Mouse (Mus musculus): ENCODE measurements at regions not wholly inside any gene's neighbourhood (a gene's known extent, or its start where the extent isn't known, plus 50 kb on each side); places are given as distances from the start of the nearest gene placed in this dataset.

- DNase-seq (ENCODE audit: low read depth, low spot score), result no peak
- no peaks in the 10 kb centered on the region for H3K36me3 ChIP-seq (ENCODE audit: control insufficient read depth, insufficient read depth, low read length, poor library complexity, severe bottlenecking)
- H3K27me3 ChIP-seq (ENCODE audit: control insufficient read depth, insufficient read depth, low read length, poor library complexity, severe bottlenecking), result no peaks in the 10 kb centered on the region; the same call in 1 of the 2 replicates
Measured at GRCm38 (mm10) chr14:60506296-60506695, 127.5 kb upstream of the Spata13 start.

GRCm38 (mm10) chr14:60513560-60513959, 120.2 kb upstream of the Spata13 start:
- DNase-seq (ENCODE audit: low read depth, low spot score), result peak; percentile 76
- no peaks in the 10 kb centered on the region for H3K36me3 ChIP-seq (ENCODE audit: control insufficient read depth, insufficient read depth, low read length, poor library complexity, severe bottlenecking)
- H3K27me3 ChIP-seq (ENCODE audit: control insufficient read depth, insufficient read depth, low read length, poor library complexity, severe bottlenecking), result no peaks in the 10 kb centered on the region; the same call in 1 of the 2 replicates

- DNase-seq (ENCODE audit: low read depth, low spot score), result no peak
- no peaks in the 10 kb centered on the region for H3K36me3 ChIP-seq (ENCODE audit: control insufficient read depth, insufficient read depth, low read length, poor library complexity, severe bottlenecking)
- H3K27me3 ChIP-seq (ENCODE audit: control insufficient read depth, insufficient read depth, low read length, poor library complexity, severe bottlenecking), result no peaks in the 10 kb centered on the region; the same call in 1 of the 2 replicates
Measured at GRCm38 (mm10) chr14:60515094-60515786, 118.6 kb upstream of the Spata13 start.

GRCm38 (mm10) chr14:60517891-60518290, 115.9 kb upstream of the Spata13 start:
- no peak for DNase-seq (ENCODE audit: low read depth, low spot score)
- Histone ChIP-seq H3K36me3 (ENCODE audit: control insufficient read depth, insufficient read depth, low read length, poor library complexity, severe bottlenecking) (no peaks in the 10 kb centered on the region), H3K27me3 (ENCODE audit: control insufficient read depth, insufficient read depth, low read length, poor library complexity, severe bottlenecking) (no peaks in the 10 kb centered on the region; the same call in 1 of the 2 replicates)

GRCm38 (mm10) chr14:60523010-60523409, 110.8 kb upstream of the Spata13 start:
- Histone ChIP-seq H3K36me3 (ENCODE audit: control insufficient read depth, insufficient read depth, low read length, poor library complexity, severe bottlenecking) (no peaks in the 10 kb centered on the region), H3K27me3 (ENCODE audit: control insufficient read depth, insufficient read depth, low read length, poor library complexity, severe bottlenecking) (no peaks in the 10 kb centered on the region)
- no peak for DNase-seq (ENCODE audit: low read depth, low spot score)

GRCm38 (mm10) chr14:60524869-60525268, 108.9 kb upstream of the Spata13 start:
- peak; percentile 64 for DNase-seq (ENCODE audit: low read depth, low spot score)
- Histone ChIP-seq H3K27me3 (ENCODE audit: control insufficient read depth, insufficient read depth, low read length, poor library complexity, severe bottlenecking) (no peaks in the 10 kb centered on the region), H3K36me3 (ENCODE audit: control insufficient read depth, insufficient read depth, low read length, poor library complexity, severe bottlenecking) (no peaks in the 10 kb centered on the region)

- Histone ChIP-seq H3K36me3 (ENCODE audit: control insufficient read depth, insufficient read depth, low read length, poor library complexity, severe bottlenecking) (no peaks in the 10 kb centered on the region), H3K27me3 (ENCODE audit: control insufficient read depth, insufficient read depth, low read length, poor library complexity, severe bottlenecking) (no peaks in the 10 kb centered on the region)
- DNase-seq (ENCODE audit: low read depth, low spot score), result peak; percentile 90
Measured at GRCm38 (mm10) chr14:60525284-60525962, 108.4 kb upstream of the Spata13 start.

- DNase-seq (ENCODE audit: low read depth, low spot score), result no peak
- Histone ChIP-seq H3K27me3 (ENCODE audit: control insufficient read depth, insufficient read depth, low read length, poor library complexity, severe bottlenecking) (no peaks in the 10 kb centered on the region), H3K36me3 (ENCODE audit: control insufficient read depth, insufficient read depth, low read length, poor library complexity, severe bottlenecking) (no peaks in the 10 kb centered on the region)
Measured at GRCm38 (mm10) chr14:60525979-60526378, 107.8 kb upstream of the Spata13 start.

GRCm38 (mm10) chr14:60526832-60527231, 107.0 kb upstream of the Spata13 start:
- no peak for DNase-seq (ENCODE audit: low read depth, low spot score)
- no peaks in the 10 kb centered on the region for H3K27me3 ChIP-seq (ENCODE audit: control insufficient read depth, insufficient read depth, low read length, poor library complexity, severe bottlenecking)
- H3K36me3 ChIP-seq (ENCODE audit: control insufficient read depth, insufficient read depth, low read length, poor library complexity, severe bottlenecking), result no peaks in the 10 kb centered on the region

- DNase-seq (ENCODE audit: low read depth, low spot score), result peak; percentile 19
- H3K36me3 ChIP-seq (ENCODE audit: control insufficient read depth, insufficient read depth, low read length, poor library complexity, severe bottlenecking), result no peaks in the 10 kb centered on the region
Measured at GRCm38 (mm10) chr14:60527951-60528350, 105.8 kb upstream of the Spata13 start.

GRCm38 (mm10) chr14:60528520-60528919, 105.3 kb upstream of the Spata13 start:
- Histone ChIP-seq H3K27me3 (ENCODE audit: control insufficient read depth, insufficient read depth, low read length, poor library complexity, severe bottlenecking) (no peaks in the 10 kb centered on the region), H3K36me3 (ENCODE audit: control insufficient read depth, insufficient read depth, low read length, poor library complexity, severe bottlenecking) (no peaks in the 10 kb centered on the region)
- no peak for DNase-seq (ENCODE audit: low read depth, low spot score)

More at GRCm38 (mm10) chr14:60527951-60528350, 105.8 kb upstream of the Spata13 start:
- H3K27me3 ChIP-seq (ENCODE audit: control insufficient read depth, insufficient read depth, low read length, poor library complexity, severe bottlenecking), result no peaks in the 10 kb centered on the region

- Histone ChIP-seq H3K36me3 (ENCODE audit: control insufficient read depth, insufficient read depth, low read length, poor library complexity, severe bottlenecking) (no peaks in the 10 kb centered on the region), H3K27me3 (ENCODE audit: control insufficient read depth, insufficient read depth, low read length, poor library complexity, severe bottlenecking) (no peaks in the 10 kb centered on the region)
- DNase-seq (ENCODE audit: low read depth, low spot score), result no peak
Measured at GRCm38 (mm10) chr14:60529022-60529421, 104.8 kb upstream of the Spata13 start.

- H3K36me3 ChIP-seq (ENCODE audit: control insufficient read depth, insufficient read depth, low read length, poor library complexity, severe bottlenecking), result no peaks in the 10 kb centered on the region
- DNase-seq (ENCODE audit: low read depth, low spot score), result peak; percentile 61
- no peaks in the 10 kb centered on the region for H3K27me3 ChIP-seq (ENCODE audit: control insufficient read depth, insufficient read depth, low read length, poor library complexity, severe bottlenecking)
Measured at GRCm38 (mm10) chr14:60529646-60530347, 104.0 kb upstream of the Spata13 start.

GRCm38 (mm10) chr14:60530348-60530711, 103.5 kb upstream of the Spata13 start:
- no peaks in the 10 kb centered on the region for H3K36me3 ChIP-seq (ENCODE audit: control insufficient read depth, insufficient read depth, low read length, poor library complexity, severe bottlenecking)
- H3K27me3 ChIP-seq (ENCODE audit: control insufficient read depth, insufficient read depth, low read length, poor library complexity, severe bottlenecking), result no peaks in the 10 kb centered on the region
- no peak for DNase-seq (ENCODE audit: low read depth, low spot score)

- no peaks in the 10 kb centered on the region for H3K27me3 ChIP-seq (ENCODE audit: control insufficient read depth, insufficient read depth, low read length, poor library complexity, severe bottlenecking)
- H3K36me3 ChIP-seq (ENCODE audit: control insufficient read depth, insufficient read depth, low read length, poor library complexity, severe bottlenecking), result no peaks in the 10 kb centered on the region
- no peak for DNase-seq (ENCODE audit: low read depth, low spot score)
Measured at GRCm38 (mm10) chr14:60530973-60531372, 102.8 kb upstream of the Spata13 start.

Measured in splenic B cell, adult 2 months (primary cell).